Mouse (Mus musculus): ENCODE results near the gene Yars2. TPM values are rescaled to one million over a fixed set of nuclear protein-coding genes. Genes with fewer than 3 reads are reported as not detected.
"Not testable (repeated sequence)": the region's sequence is repeated elsewhere in the genome, so short reads cannot be mapped to it uniquely, and the experiment has no call there.

The Yars2 gene
- polyA plus RNA-seq, 1 experiment from 2014 or later: 40.2 TPM

GRCm38 (mm10) chr16:16311319-16311718, 8.6 kb downstream of the Yars2 start:
- Histone ChIP-seq H3K9ac (ENCODE audit: low read depth, low read length) (no peak overlapping the region), H3K4me3 (replicated peaks; ENCODE audit: low read depth, low read length) (no peak overlapping the region), H3K9me3 (replicated peaks; ENCODE audit: low read length) (no peaks in the 10 kb centered on the region), H3K4me2 (ENCODE audit: low read length) (no peak overlapping the region), H3K27ac (no peak overlapping the region), H3K36me3 (ENCODE audit: insufficient read depth, low read length) (peaks cover 24% of the 10 kb centered on the region), H3K27me3 (ENCODE audit: insufficient read depth, low read length) (no peaks in the 10 kb centered on the region), H3K4me1 (replicated peaks; ENCODE audit: insufficient read depth, low read length) (no peaks in the 10 kb centered on the region)
- WGBS: 90% methylated on average over 5 of the region's 5 CpGs
- ATAC-seq (replicated peaks; ENCODE audit: low FRiP score, low read depth) (no peak; the same call in 1 of the 2 replicates), DNase-seq (ENCODE audit: low spot score) (no peak)
- TF ChIP-seq CTCF (IDR thresholded peaks at IDR 0.05; ENCODE audit: low read depth): no peak

GRCm38 (mm10) chr16:16325775-16326336, 23.1 kb downstream of the Yars2 start:
- Histone ChIP-seq H3K27ac (no peak overlapping the region), H3K4me3 (replicated peaks; ENCODE audit: low read depth, low read length) (no peak overlapping the region), H3K4me2 (ENCODE audit: low read length) (no peak overlapping the region), H3K9me3 (replicated peaks; ENCODE audit: low read length) (no peaks in the 10 kb centered on the region), H3K9ac (ENCODE audit: low read depth, low read length) (no peak overlapping the region), H3K36me3 (ENCODE audit: insufficient read depth, low read length) (peaks cover 26% of the 10 kb centered on the region), H3K4me1 (replicated peaks; ENCODE audit: insufficient read depth, low read length) (no peaks in the 10 kb centered on the region), H3K27me3 (ENCODE audit: insufficient read depth, low read length) (no peaks in the 10 kb centered on the region)
- ATAC-seq (replicated peaks; ENCODE audit: low FRiP score, low read depth) (no peak), DNase-seq (ENCODE audit: low spot score) (peak; percentile 16)
- no peak for TF ChIP-seq CTCF (IDR thresholded peaks at IDR 0.05; ENCODE audit: low read depth)
- 78% methylated on average over 5 of the region's 5 CpGs for WGBS

- no peak for DNase-seq (ENCODE audit: low spot score)
- no peak overlapping the region for H3K4me3 ChIP-seq (replicated peaks; ENCODE audit: low read depth, low read length)
- H3K36me3 ChIP-seq (ENCODE audit: insufficient read depth, low read length): 0 out of 2 replicates have a peak, but pooled peaks cover 6% of the 10 kb centered on the region
- H3K27me3 ChIP-seq (ENCODE audit: insufficient read depth, low read length): no peaks in the 10 kb centered on the region
- H3K27ac ChIP-seq: 0 out of 2 replicates have a peak overlapping the region, but pooled peaks have one; percentile 13
- no peak overlapping the region for H3K4me2 ChIP-seq (ENCODE audit: low read length)
- no peak for ATAC-seq (replicated peaks; ENCODE audit: low FRiP score, low read depth)
- no peak overlapping the region for H3K9ac ChIP-seq (ENCODE audit: low read depth, low read length)
- H3K9me3 ChIP-seq (replicated peaks; ENCODE audit: low read length): no peaks in the 10 kb centered on the region
- H3K4me1 ChIP-seq (replicated peaks; ENCODE audit: insufficient read depth, low read length): no peaks in the 10 kb centered on the region
- 79% methylated on average over 5 of the region's 5 CpGs for WGBS
- TF ChIP-seq CTCF (IDR thresholded peaks at IDR 0.05; ENCODE audit: low read depth): no peak
Observed at GRCm38 (mm10) chr16:16346420-16346819, 43.7 kb downstream of the Yars2 start.

- Histone ChIP-seq H3K4me2 (ENCODE audit: low read length) (peak overlapping the region; percentile 64), H3K27ac (peak overlapping the region; percentile 93), H3K4me3 (replicated peaks; ENCODE audit: low read depth, low read length) (peak overlapping the region; percentile 85), H3K4me1 (replicated peaks; ENCODE audit: insufficient read depth, low read length) (no peaks in the 10 kb centered on the region), H3K9me3 (replicated peaks; ENCODE audit: low read length) (no peaks in the 10 kb centered on the region), H3K9ac (ENCODE audit: low read depth, low read length) (peak overlapping the region; percentile 81), H3K27me3 (ENCODE audit: insufficient read depth, low read length) (no peaks in the 10 kb centered on the region), H3K36me3 (ENCODE audit: insufficient read depth, low read length) (no peaks in the 10 kb centered on the region)
- ATAC-seq (replicated peaks; ENCODE audit: low FRiP score, low read depth): no peak
- WGBS: 8% methylated on average over 6 of the region's 6 CpGs
- peak; percentile 53 for TF ChIP-seq CTCF (IDR thresholded peaks at IDR 0.05; ENCODE audit: low read depth)
- DNase-seq (ENCODE audit: low spot score): no peak
Observed at GRCm38 (mm10) chr16:16357908-16358307, 55.1 kb downstream of the Yars2 start.

GRCm38 (mm10) chr16:16358481-16359100, 55.8 kb downstream of the Yars2 start, which contains the start of gene Dnm1l:
Gene Dnm1l, minus strand, starts transcription at chr16:16358959.
- no peaks in the 10 kb centered on the region for H3K9me3 ChIP-seq (replicated peaks; ENCODE audit: low read length)
- no peaks in the 10 kb centered on the region for H3K36me3 ChIP-seq (ENCODE audit: insufficient read depth, low read length)
- peak within 1 kb of the TSS; percentile 64 for H3K4me2 ChIP-seq (ENCODE audit: low read length)
- H3K27me3 ChIP-seq (ENCODE audit: insufficient read depth, low read length): no peaks in the 10 kb centered on the region
- H3K9ac ChIP-seq (ENCODE audit: low read depth, low read length): peak within 1 kb of the TSS; percentile 81
- DNase-seq (ENCODE audit: low spot score) (peak; percentile 96), ATAC-seq (replicated peaks; ENCODE audit: low FRiP score, low read depth) (peak; percentile 99)
- H3K4me1 ChIP-seq (replicated peaks; ENCODE audit: insufficient read depth, low read length): no peaks in the 10 kb centered on the region
- peak within 1 kb of the TSS; percentile 85 for H3K4me3 ChIP-seq (replicated peaks; ENCODE audit: low read depth, low read length)
- peak within 1 kb of the TSS; percentile 93 for H3K27ac ChIP-seq
- under 1% methylated on average over 55 of the region's 55 CpGs for WGBS
- peak; percentile 53 for TF ChIP-seq CTCF (IDR thresholded peaks at IDR 0.05; ENCODE audit: low read depth)

GRCm38 (mm10) chr16:16359101-16359482, 56.3 kb downstream of the Yars2 start:
- H3K4me1 ChIP-seq (replicated peaks; ENCODE audit: insufficient read depth, low read length); H3K9me3 ChIP-seq (replicated peaks; ENCODE audit: low read length); H3K36me3 ChIP-seq (ENCODE audit: insufficient read depth, low read length); H3K27me3 ChIP-seq (ENCODE audit: insufficient read depth, low read length); DNase-seq (ENCODE audit: low spot score); H3K27ac ChIP-seq; H3K9ac ChIP-seq (ENCODE audit: low read depth, low read length): not testable (repeated sequence)
- 56% methylated on average over 9 of the region's 9 CpGs for WGBS
- H3K4me2 ChIP-seq (ENCODE audit: low read length): peak overlapping the region; percentile 64
- peak; percentile 51; the same call in 1 of the 2 replicates for ATAC-seq (replicated peaks; ENCODE audit: low FRiP score, low read depth)
- peak overlapping the region; percentile 85 for H3K4me3 ChIP-seq (replicated peaks; ENCODE audit: low read depth, low read length)

Other genes starting within 250 kb of the Yars2 start
- gene Pkp2, start 89.6 kb upstream of the Yars2 start, polyA plus RNA-seq (2015; fragmentation: Nextera tagmentation; extraction: Ambion mirVana): 14.0 and 14.6 TPM in 2 replicates
- gene Dnm1l, start 56.0 kb downstream of the Yars2 start, polyA plus RNA-seq (2015; fragmentation: Nextera tagmentation; extraction: Ambion mirVana): 42.6 and 50.8 TPM in 2 replicates